Mouse (Mus musculus) midbrain, embryonic 16.5 days (tissue): ENCODE data around the gene Bmp7. TPM values are rescaled to one million over a fixed set of nuclear protein-coding genes. Genes with fewer than 3 reads are reported as not detected.

Experiments used
- ATAC-seq: fragments of 200-750 bp; cut with Nextera tagmentation; 2 replicates; pipeline ENCODE4 v1.8.0; 2017; ENCODE audit warnings: moderate TSS enrichment
- H3K27ac ChIP-seq: fragments of 300-500 bp; sonication (generic); 2 replicates; pipeline ENCODE4 v1.5.1; 2014; ENCODE audit warnings: mild to moderate bottlenecking, low read length, mixed read lengths
- H3K27me3 ChIP-seq: fragments of 300-500 bp; sonication (generic); 2 replicates; pipeline ENCODE4 v1.6.1; 2014; ENCODE audit warnings: low read depth, low read length, mixed read lengths; ENCODE audit not compliant: control insufficient read depth, insufficient read depth
- H3K36me3 ChIP-seq: fragments of 300-500 bp; sonication (generic); 2 replicates; pipeline ENCODE4 v1.6.1; 2014; ENCODE audit warnings: mild to moderate bottlenecking, low read length, moderate library complexity, mixed read lengths; ENCODE audit not compliant: control insufficient read depth, insufficient read depth
- H3K4me1 ChIP-seq: fragments of 300-500 bp; sonication (generic); 2 replicates; pipeline ENCODE4 v1.6.1; 2014; ENCODE audit warnings: mild to moderate bottlenecking, low read length, mixed read lengths; ENCODE audit not compliant: control insufficient read depth, insufficient read depth
- H3K4me2 ChIP-seq: fragments of 300-500 bp; sonication (generic); 2 replicates; pipeline ENCODE4 v1.6.1; 2014; ENCODE audit warnings: mild to moderate bottlenecking, low read length, mixed read lengths
- H3K4me3 ChIP-seq: fragments of 300-500 bp; sonication (generic); 2 replicates; pipeline ENCODE4 v1.5.1; 2014; ENCODE audit warnings: low read depth, mild to moderate bottlenecking, low read length, moderate library complexity, mixed read lengths
- H3K9ac ChIP-seq: fragments of 300-500 bp; sonication (generic); 2 replicates; pipeline ENCODE4 v1.6.1; 2014; ENCODE audit warnings: low read depth, low read length, mixed read lengths
- H3K9me3 ChIP-seq: fragments of 300-500 bp; sonication (generic); replicated peaks from 2 replicates; pipeline ENCODE4 v1.6.1; 2014; ENCODE audit warnings: mild to moderate bottlenecking, low read length, mixed read lengths; ENCODE audit not compliant: control insufficient read depth, poor library complexity, severe bottlenecking
- WGBS: fragments of 180-500 bp; shearing (Covaris S2); extraction: QIAGEN DNeasy Blood & Tissue Kit; methylation state at CpG from one replicate; pipeline ENCODE4 v1.1.7; 2014; 5-methylcytosine and 5-hydroxymethylcytosine counted together
- polyA plus RNA-seq: library from polyadenylated mRNA; unstranded; fragments of >200 nt; fragmentation: Nextera tagmentation; extraction: Ambion mirVana; gene quantifications from 2 replicates; pipeline ENCODE4 v1.2.1, GENCODE M21; 2015

Gene Bmp7
- 9.2 and 10.3 TPM in 2 replicates for polyA plus RNA-seq

- WGBS, result under 1% methylated on average over 67 of the region's 82 CpGs
- no peaks in the 10 kb centered on the region for H3K9me3 ChIP-seq
- H3K4me3 ChIP-seq, result peak within 1 kb of the TSS; percentile 46
- peaks cover 68% of the 10 kb centered on the region for H3K27me3 ChIP-seq
- peak within 1 kb of the TSS; percentile 89 for H3K4me2 ChIP-seq
- peak within 1 kb of the TSS; percentile 53 for H3K9ac ChIP-seq
- H3K36me3 ChIP-seq, result no peaks in the 10 kb centered on the region
- ATAC-seq, result peak; percentile 50
- peaks cover 32% of the 10 kb centered on the region for H3K4me1 ChIP-seq
- H3K27ac ChIP-seq, result no peak within 1 kb of the TSS
These were observed at the start of gene Bmp7 for GRCm38 (mm10) chr2:172940003-172940798. TSS of gene Bmp7 (minus strand) at chr2:172940321.

GRCm38 (mm10) chr2:172982776-172983561, 42.8 kb upstream of the Bmp7 start:
- Histone ChIP-seq H3K9me3 (no peaks in the 10 kb centered on the region), H3K9ac (no peak overlapping the region), H3K4me3 (no peak overlapping the region), H3K27ac (no peak overlapping the region), H3K27me3 (no peaks in the 10 kb centered on the region), H3K4me2 (no peak overlapping the region), H3K4me1 (no peaks in the 10 kb centered on the region; the same call in 1 of the 2 replicates), H3K36me3 (no peaks in the 10 kb centered on the region)
- no peak for ATAC-seq
- WGBS, result 75% methylated on average over 9 of the region's 9 CpGs

GRCm38 (mm10) chr2:172979666-172980345, 39.7 kb upstream of the Bmp7 start:
- H3K36me3 ChIP-seq, result no peaks in the 10 kb centered on the region
- no peak overlapping the region for H3K9ac ChIP-seq
- peaks cover 13% of the 10 kb centered on the region; the same call in 1 of the 2 replicates for H3K4me1 ChIP-seq
- no peak overlapping the region for H3K27ac ChIP-seq
- no peaks in the 10 kb centered on the region for H3K27me3 ChIP-seq
- no peaks in the 10 kb centered on the region for H3K9me3 ChIP-seq
- WGBS, result 95% methylated on average over 43 of the region's 43 CpGs
- no peak overlapping the region for H3K4me2 ChIP-seq
- no peak overlapping the region for H3K4me3 ChIP-seq
- no peak for ATAC-seq

- H3K9ac ChIP-seq, result no peak overlapping the region
- H3K4me3 ChIP-seq, result no peak overlapping the region
- no peaks in the 10 kb centered on the region for H3K27me3 ChIP-seq
- no peak overlapping the region for H3K4me2 ChIP-seq
- WGBS, result 58% methylated on average over 3 of the region's 4 CpGs
- H3K36me3 ChIP-seq, result no peaks in the 10 kb centered on the region
- 0 out of 2 replicates have a peak overlapping the region, but pooled peaks have one; percentile 11 for H3K27ac ChIP-seq
- peaks cover 13% of the 10 kb centered on the region; the same call in 1 of the 2 replicates for H3K4me1 ChIP-seq
- no peak for ATAC-seq
- H3K9me3 ChIP-seq, result no peaks in the 10 kb centered on the region
These were observed 38.1 kb upstream of the Bmp7 start for GRCm38 (mm10) chr2:172978131-172978633.

- 10% methylated on average over 14 of the region's 14 CpGs for WGBS
- no peaks in the 10 kb centered on the region for H3K9me3 ChIP-seq
- 0 out of 2 replicates have a peak within 1 kb of the TSS, but pooled peaks have one; percentile 24 for H3K9ac ChIP-seq
- H3K27me3 ChIP-seq, result no peaks in the 10 kb centered on the region
- H3K4me1 ChIP-seq, result peaks cover 13% of the 10 kb centered on the region; the same call in 1 of the 2 replicates
- H3K4me3 ChIP-seq, result no peak within 1 kb of the TSS
- H3K4me2 ChIP-seq, result peak within 1 kb of the TSS; percentile 32
- peak; percentile 60 for ATAC-seq
- no peaks in the 10 kb centered on the region for H3K36me3 ChIP-seq
- H3K27ac ChIP-seq, result peak within 1 kb of the TSS; percentile 11; the same call in 1 of the 2 replicates
These were observed 37.4 kb upstream of the Bmp7 start, which contains the start of gene Spo11 for GRCm38 (mm10) chr2:172977409-172978130. TSS of gene Spo11 (plus strand) at chr2:172977700.

GRCm38 (mm10) chr2:172976661-172977238, 36.6 kb upstream of the Bmp7 start:
- H3K4me2 ChIP-seq, result no peak overlapping the region; the same call in 1 of the 2 replicates
- H3K4me1 ChIP-seq, result peaks cover 13% of the 10 kb centered on the region; the same call in 1 of the 2 replicates
- H3K27ac ChIP-seq, result no peak overlapping the region; the same call in 1 of the 2 replicates
- 23% methylated on average over 7 of the region's 7 CpGs for WGBS
- no peaks in the 10 kb centered on the region for H3K27me3 ChIP-seq
- ATAC-seq, result no peak; the same call in 1 of the 2 replicates
- no peak overlapping the region for H3K9ac ChIP-seq
- no peak overlapping the region for H3K4me3 ChIP-seq
- no peaks in the 10 kb centered on the region for H3K9me3 ChIP-seq
- no peaks in the 10 kb centered on the region for H3K36me3 ChIP-seq

- 85% methylated on average over 6 of the region's 6 CpGs for WGBS
- peaks cover 13% of the 10 kb centered on the region; the same call in 1 of the 2 replicates for H3K4me1 ChIP-seq
These were observed 35.0 kb upstream of the Bmp7 start for GRCm38 (mm10) chr2:172975159-172975558.

More at GRCm38 (mm10) chr2:172975159-172975558, 35.0 kb upstream of the Bmp7 start:
- no peak overlapping the region for H3K4me3 ChIP-seq
- no peaks in the 10 kb centered on the region for H3K9me3 ChIP-seq
- H3K9ac ChIP-seq, result no peak overlapping the region
- H3K4me2 ChIP-seq, result no peak overlapping the region
- ATAC-seq, result no peak
- no peak overlapping the region for H3K27ac ChIP-seq
- H3K36me3 ChIP-seq, result no peaks in the 10 kb centered on the region
- no peaks in the 10 kb centered on the region for H3K27me3 ChIP-seq
